Mouse (Mus musculus): Measurements from ENCODE around the gene Tmem208.

DNA sequence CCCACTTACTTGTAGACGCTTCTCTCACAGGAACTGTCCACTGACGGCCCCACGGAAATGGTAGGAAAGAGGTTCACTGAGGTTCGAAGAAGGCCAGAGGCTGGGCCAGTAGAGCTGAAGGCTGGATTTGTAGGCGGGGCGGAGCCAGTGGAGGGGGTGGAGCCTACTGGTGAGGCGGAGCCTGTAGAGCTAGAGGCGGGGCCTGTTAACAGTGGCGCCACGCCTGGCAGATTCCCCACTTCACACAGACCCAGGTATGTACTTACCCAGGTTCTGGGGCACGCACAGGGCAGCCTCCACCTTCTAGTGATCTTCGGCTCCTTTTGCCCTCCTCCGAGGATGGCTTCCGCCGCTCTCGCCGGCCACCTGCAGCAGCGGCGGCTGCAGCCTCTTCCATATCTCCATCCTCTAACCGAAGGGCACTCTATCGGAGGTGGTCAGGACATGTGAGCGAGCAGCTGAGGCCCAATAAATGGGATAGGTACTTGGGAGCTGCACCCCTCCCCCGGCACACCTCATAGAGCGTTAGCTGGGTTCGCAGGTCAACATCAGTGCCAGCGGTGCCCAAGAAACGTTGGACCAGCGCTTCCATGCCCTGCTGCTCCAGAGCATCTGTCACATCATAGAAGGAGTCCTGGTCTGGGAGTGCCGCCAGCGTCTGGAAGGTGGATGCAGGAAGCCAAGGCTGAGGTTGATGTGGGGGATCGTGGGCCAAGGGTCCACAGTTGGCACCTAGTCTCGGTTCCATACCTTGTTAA is 10.4 kb downstream of the Tmem208 start:
- TF ChIP-seq CTCF (IDR thresholded peaks at IDR 0.05) (no peak), EP300 (IDR thresholded peaks at IDR 0.05) (no peak)
